Mouse (Mus musculus): Measurements from ENCODE around the gene Galntl6. TPM values are rescaled to one million over a fixed set of nuclear protein-coding genes. Genes with fewer than 3 reads are reported as not detected.

Gene Galntl6
- total RNA-seq, 2 experiments from 2014 or later = 51.7 to 55.3 TPM

DNA sequence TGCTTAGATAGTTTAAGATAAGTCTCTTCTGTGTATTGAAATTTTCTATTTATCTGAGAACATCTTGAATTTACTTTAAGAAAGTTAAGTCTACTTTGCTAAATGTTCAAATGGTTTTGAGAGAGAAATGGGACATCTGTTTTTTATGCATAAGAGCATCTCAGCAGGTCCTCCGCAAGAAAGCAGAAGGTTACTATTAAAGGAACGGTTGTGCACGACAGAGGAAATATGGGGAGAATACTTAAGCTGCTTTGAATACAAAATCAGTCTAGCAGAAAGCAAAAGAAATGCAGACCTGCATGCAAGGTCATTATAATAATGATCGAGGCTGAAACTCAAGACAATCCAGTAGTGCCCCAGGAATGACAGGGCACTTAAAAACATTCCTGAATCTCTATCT is 621.0 kb downstream of the Galntl6 start:
- peak in 1 of 2 experiments; percentile 8 for DNase-seq (ENCODE audit: low spot score in 2 of 2)

DNA sequence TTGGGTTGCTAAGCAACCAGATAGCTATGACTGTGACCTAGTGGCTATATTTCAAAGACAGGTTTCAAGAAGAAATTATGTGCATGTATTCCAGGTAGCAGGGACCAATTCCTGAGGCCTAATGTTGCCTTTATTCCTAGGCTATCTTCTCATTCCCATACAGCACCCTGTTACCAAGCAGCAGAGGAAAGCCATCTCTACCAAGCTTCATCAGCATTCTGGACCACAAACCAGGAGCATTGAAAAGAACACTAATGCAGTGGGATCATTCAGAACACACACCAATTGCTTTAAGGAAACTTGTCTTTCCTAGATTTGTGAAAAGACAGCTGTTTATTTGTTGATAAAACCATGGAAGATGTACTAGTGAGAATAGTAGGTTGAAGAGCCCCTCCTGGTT is 622.4 kb downstream of the Galntl6 start:
- no peak for DNase-seq (ENCODE audit: low spot score in 2 of 2)

DNA sequence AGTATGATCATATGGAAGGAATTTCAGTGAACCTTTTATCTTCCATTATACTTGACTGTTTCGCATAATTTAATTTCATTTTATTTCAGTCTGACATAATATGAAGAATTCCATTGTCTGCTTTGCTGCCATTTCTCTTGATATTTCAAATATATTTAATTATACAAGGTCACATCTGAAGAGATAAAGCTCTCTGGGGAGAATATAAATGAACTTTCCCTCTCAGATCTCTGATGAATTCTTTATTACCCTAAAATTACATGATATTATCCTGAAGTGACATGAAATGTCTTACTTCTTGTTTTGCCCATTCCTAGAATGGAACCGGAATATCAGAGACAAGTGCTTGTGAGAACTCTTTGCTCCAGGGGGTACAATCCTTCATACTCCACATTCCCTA is 647.0 kb downstream of the Galntl6 start:
- DNase-seq (ENCODE audit: low spot score in 2 of 2) = no peak

DNA sequence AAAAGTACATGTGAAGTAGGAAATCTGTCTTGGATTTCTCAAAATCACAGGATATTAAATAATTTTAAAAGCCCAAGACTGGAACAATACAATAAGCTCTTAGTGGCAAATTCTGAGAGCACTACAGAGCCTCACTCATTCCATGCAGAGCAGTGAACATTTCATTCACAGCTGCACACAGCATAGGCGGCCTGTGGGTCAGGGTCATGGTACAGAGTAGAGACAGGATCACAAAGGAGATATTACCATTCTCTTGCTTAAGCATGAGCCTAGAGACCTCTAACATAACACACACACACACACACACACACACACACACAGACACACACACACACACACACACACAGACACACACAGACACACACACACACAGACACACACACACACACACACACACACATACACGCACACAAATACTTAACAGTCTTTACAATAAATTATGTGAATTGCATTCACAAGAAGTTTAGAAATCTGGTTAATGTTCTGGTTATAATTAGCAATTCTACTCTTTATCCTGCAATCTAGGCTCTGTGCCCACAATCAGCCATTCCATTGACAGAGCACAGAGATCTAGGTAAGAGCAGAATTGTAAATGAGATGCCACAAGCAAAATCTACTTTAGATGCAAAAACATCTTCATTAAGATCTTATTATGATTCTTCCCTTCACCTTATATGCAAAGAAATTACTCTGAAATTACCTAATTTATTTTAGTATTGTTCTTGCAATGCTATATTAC is 653.7 kb downstream of the Galntl6 start:
- DNase-seq (ENCODE audit: low spot score in 2 of 2) = peak in 1 of 2 experiments; percentile 22

DNA sequence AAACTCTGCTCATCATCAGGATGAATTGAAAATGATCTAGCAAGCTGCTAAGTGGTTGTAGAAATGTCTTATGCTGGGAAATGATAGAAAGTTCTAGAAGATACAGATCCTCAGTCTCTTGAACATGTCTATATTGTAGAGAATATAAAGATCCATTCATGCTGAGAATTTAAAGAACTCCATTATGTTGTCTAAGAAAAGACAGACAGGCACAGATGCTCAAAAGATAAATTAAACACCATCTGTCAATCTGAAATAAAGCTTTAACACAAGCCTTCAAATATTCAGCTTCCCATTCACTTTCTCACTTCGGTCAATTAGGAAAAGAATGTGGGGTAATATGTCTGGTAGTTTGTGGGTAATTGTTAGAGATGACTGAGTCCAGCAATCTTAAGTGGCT is 658.8 kb downstream of the Galntl6 start:
- DNase-seq (ENCODE audit: low spot score in 2 of 2) = peak in 1 of 2 experiments; percentile 1

DNA sequence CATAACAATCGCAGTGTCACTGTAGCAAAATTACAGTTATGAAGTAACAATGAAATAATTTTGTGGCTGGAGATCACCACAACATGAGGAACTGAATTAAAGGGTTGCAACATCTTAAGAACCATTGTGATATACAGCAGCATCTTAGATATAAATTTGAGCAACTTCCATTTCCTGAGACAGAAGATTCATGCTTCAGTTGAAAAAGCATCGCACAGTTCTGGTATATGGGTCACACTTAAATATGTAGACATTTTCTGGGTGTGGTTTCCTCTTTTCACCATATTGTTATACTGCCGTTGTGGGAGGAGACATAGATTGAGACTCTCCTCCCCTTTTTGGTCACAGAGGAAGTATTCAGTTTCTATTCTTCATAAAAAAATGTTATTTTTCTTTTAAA is 667.6 kb downstream of the Galntl6 start:
- no peak for DNase-seq (ENCODE audit: low spot score in 2 of 2)

DNA sequence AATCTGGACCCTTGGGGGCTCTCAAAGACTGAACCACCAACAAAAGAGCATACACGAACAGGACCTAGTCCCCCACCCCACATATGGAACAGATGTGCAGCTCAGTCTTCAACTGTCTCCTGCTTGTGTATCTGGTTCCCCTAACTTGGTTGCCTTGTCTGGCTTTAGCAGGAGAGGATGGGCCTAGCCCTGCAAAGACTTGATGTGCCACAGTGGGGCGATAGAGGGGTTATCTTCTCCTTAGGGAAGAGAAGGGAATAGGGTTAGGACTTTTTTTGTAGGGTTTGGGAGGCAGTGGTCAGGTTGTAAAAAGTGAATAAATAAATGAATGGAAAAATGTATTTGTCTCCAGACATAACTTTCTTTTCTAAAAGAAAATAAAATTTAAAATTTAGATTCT is 678.2 kb downstream of the Galntl6 start:
- DNase-seq (ENCODE audit: low spot score in 2 of 2) = peak in 1 of 2 experiments; percentile 5

DNA sequence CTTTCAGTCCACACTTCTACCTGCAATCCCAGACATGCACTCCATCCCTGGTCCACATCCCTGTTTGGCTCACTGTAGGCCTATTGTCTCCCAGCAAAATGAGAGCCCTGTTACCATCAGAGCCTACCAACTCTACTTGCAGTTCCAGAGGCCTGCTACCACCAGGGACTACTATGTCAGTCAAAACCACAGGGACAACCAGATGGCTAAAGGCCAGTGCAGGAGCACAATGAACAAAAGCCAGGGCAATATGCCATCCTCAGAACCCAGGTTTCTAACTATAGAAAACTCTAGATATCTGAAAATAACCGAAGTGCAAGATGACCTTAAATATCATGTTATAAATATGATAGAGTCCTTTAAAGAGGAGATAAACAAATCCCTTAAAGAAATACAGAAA is 683.7 kb downstream of the Galntl6 start:
- no peak for DNase-seq (ENCODE audit: low spot score in 2 of 2)

DNA sequence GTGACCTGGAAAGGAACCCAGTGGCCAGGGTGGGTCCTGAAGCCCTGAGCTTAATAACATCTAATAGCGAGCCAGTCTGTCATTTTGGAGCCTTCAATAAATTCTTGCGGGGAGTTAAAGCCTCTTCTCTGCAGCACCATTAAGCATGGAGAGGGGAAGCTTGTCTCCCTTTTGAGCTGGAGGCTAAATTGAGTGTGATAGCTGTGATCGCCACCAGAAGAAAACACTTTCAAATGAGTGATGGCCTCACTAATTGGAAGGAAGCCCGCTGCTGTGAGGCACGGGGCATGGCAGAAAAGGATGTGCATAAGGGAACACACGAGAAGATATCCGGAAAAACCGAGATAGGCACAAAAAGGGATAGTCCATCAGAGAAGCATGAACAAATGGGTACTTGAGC is 694.6 kb downstream of the Galntl6 start:
- no peak for DNase-seq (ENCODE audit: low spot score in 2 of 2)

DNA sequence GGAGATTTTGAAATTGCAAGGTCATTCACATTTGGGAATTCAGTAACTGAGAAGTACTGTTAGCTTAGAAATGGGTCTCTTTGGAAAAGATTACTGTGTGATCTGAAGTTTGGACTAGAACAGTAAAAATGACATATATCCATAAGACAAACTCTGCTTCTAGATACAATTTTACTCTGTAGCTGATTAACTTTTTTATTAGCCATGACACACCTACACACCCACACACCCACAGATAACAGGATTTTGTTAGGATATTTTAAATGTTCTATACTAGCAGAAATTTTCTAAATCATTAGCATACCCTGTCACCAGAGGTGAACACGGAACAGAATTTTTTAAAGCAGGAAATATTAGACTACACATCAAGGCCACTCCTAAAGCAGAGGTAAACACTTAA is 722.7 kb downstream of the Galntl6 start:
- no peak for DNase-seq (ENCODE audit: low spot score in 2 of 2)

DNA sequence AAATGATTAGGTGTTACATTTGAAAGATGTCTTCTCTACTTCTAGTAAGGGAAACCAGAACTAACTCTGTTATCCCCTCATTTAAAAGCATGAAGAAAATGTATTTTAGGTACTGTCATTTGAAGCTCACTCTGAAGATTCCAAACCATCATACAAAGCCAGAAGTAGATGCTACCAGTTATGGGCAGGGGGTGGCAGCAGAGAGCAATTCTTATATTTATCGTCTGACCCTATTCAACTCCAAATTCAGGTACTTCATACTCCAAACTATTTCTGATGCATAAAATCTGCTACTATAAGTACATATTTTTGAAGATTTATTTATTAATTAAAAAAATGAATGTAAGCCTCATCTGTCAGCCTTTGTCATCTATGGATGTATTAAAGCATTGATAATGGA is 765.5 kb downstream of the Galntl6 start:
- DNase-seq (ENCODE audit: low spot score in 2 of 2) = peak; percentile 56 to 70

DNA sequence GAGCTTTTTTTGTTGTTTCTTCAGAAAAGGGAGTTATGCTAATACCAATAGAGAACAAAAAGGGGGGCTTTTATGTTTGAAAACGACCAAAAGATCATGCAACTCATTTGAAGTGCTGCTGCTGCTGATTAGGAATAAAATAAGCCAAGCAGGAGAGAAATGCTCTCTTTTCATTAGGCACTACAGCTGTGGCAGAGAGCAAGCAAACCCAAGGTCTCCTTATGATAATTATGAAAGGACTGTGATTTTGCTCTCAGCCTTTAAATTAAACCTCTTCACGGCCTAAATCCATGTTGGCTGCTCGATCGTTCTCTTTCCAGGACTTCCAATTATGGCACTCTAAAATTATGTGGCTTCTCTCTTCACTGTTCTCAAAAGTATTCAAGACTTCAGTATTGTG is 825.7 kb downstream of the Galntl6 start:
- DNase-seq (ENCODE audit: low spot score in 2 of 2) = no peak

DNA sequence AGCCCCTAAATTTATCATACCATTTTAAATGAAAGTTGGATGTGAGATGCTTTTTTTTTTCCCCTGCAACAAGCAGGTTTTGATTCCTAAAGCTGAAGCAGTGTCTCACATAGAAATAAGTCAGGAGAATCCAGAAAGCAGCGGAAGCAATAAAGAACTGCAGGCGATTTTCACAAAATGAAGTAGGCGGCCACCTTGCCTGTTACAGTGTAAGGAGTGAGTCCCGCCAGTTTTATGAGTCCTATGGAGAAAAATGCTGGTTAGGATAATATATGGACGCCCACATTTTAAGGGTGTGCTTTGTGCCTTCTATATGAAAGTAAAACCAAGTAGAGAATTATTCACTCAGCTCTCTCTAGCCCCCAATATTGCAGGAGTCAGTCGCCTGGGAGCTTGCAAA is 827.5 kb downstream of the Galntl6 start:
- DNase-seq (ENCODE audit: low spot score in 2 of 2) = no peak

DNA sequence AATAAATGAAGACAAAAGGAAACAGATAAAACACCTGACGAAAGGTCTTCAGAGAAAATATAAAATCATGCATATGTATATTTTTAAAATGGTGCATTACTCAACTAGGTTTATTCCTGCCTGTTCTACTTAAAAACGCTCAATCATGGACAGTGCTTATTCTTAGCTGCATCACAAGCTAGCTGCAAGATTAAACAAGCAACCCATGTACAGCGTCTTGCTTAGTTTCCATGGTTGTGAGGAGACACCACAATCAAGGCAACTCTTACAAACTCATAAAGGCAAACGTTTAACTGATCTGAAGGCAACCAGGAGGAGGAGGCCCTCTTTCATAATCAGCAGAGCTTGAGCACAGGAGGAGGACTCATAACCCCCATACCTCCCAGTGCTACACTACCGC is 830.7 kb downstream of the Galntl6 start:
- no peak for DNase-seq (ENCODE audit: low spot score in 2 of 2)

DNA sequence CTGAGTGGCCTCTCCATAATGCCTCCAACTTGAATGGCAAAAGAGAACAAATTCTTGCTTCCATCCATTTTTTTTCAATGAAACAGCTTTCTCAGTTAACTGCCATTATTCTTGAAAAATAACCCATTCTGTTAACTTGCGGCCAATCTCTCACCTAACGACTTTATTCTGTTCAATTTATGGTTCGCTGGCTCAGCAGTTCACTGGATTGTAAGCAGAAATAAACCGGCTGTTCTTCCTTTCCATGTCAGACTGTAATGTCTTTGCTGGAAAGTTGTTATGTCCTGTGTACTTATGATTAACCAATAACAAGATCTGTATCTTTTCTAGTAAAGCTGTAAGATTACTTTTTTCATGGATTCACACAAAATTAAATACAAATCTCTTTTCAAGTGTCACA is 837.8 kb downstream of the Galntl6 start:
- DNase-seq (ENCODE audit: low spot score in 2 of 2) = no peak

DNA sequence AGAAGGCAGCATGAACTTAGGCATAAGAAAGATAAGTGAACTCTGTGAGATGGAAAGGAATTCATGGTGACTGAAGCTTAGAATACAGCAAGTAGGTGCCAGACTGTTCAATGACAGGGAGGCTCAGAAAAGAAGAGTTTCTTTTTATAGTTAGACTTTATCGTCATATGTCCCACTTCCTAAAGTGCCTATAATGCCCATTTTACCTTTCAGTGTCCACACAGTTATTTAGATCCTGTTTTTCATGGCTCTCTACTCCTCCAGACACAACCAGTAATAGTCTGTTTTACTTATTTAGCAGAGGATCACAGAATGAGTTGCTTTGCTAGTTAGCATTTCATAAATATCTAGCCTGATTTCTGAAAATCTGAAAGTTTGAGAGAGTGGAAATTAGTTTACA is 838.7 kb downstream of the Galntl6 start:
- DNase-seq (ENCODE audit: low spot score in 2 of 2) = no peak

DNA sequence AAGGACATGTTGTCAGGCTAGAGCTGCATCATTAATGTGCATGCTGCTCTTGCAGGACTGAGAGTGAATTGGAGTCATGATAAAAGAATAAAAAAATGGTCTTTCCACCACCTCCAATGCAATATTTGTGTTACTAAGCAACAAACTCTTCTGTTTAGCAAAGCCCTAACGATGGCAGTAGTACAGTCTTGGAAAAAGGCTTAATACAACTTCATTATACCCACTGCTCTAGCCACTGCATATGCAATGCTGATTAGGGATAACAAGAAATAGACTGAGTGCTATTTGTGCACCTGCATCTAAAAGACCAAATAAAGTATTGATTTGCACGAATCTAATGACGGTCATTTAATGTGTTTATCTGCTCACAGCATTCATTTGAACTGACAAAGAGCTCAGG is 880.2 kb downstream of the Galntl6 start:
- DNase-seq (ENCODE audit: low spot score in 2 of 2) = no peak

DNA sequence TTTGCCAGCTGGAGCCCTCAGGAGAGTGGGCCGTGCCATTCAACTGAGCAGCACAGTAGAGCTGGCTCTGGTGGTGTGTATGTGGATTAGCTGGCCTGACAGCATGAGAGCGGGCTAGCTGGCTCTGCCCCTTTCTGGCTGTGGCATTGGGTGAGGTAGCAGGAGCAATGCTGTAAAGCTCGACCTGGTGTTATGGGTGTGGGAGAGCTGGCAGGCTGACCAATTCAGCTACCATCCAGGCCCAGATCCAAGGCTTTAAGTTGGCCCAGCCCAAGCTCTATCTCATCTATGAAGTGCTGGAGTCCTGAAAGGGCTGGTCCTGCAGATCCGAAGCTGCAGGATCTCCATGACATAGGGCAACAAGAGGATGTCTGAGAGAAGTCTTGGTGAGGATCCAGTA is 886.9 kb downstream of the Galntl6 start:
- no peak for DNase-seq (ENCODE audit: low spot score in 2 of 2)

DNA sequence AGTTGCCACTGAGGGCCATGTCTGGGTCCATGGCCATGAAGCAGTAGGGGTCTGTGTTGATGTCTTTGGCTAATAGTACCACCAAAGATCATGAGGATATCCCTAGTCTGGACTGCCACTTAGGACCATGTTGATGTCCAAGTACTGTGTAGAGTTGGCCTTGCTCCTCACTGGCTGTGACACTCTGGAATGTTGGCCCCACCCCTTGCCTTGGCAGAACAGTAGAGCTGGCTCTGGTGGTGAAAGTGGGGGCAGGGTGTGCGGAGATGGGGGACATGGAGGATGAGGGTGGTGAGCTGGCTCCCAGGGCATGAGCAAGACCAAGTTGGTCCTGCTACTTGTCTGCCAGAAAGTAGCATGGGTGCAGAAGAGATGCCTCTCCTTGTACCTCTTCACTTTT is 887.3 kb downstream of the Galntl6 start:
- no peak for DNase-seq (ENCODE audit: low spot score in 2 of 2)

DNA sequence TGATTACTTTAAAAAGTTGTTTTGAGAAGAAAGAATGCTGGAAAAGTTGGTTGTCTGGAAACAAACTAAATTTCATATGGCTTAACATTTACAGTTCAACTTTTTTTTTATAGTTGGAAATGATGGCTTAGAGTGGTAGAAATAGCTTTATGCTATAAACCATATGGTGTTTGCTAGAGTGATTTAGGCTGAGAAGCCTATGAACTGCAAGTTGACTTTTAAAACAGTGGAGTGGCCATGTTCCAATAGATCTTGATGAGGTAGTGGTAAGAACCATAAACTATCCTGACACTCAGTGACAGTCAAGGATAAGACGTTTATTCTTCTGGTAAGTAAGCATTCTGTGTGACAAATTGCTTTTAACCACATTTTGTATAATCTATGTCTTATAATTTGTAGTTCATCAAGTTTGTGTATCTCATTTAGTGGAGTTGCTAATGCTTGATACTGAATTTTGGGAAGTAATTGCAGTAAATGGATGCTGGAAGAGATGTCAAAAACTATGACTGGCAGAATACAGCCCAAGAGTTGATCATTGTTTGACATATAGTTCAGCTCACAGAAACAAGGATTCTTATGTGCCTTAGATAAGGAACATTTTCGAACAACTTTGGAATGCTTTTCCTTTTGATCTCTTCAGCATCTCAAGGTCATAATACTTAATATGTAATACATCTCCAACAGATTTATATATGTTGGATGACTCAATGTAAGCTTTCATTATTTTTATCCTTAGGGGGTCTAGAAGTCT is 888.8 kb downstream of the Galntl6 start:
- no peak for DNase-seq (ENCODE audit: low spot score in 2 of 2)

DNA sequence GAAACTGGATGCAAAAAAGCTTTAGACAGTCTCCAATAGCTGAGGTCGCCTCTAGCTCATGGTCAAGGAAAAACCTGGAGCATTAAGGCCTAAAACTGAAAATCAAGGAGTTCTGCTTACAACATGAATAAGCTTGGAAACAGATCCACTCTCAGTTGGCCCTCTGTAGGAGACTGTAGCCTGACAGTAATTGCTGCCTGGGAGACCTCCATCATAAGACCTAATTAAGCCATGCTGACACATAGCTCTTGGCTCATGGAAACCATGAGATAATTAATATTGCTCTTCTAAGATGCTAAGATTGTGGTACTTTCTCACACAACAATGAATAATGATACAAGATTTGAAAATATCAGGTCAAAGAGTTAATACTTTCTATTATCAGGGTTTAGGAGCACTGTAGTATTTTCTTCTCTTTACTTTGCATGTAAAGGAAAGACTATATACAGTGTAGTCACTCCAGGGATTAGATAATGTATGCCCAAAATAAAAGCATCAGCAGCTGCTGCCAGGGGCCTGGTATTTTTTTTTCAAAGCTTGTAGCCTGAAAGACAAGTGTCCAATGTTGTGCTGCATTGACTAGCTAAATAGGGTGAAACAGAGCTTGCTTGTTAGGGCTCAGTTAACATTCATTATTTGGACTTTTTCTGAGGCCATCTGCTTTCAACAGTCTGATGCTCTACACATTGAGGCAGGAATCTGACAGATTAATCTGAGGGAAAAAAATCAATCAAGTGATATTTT is 922.8 kb downstream of the Galntl6 start:
- DNase-seq (ENCODE audit: low spot score in 2 of 2) = peak; percentile 16 to 58

DNA sequence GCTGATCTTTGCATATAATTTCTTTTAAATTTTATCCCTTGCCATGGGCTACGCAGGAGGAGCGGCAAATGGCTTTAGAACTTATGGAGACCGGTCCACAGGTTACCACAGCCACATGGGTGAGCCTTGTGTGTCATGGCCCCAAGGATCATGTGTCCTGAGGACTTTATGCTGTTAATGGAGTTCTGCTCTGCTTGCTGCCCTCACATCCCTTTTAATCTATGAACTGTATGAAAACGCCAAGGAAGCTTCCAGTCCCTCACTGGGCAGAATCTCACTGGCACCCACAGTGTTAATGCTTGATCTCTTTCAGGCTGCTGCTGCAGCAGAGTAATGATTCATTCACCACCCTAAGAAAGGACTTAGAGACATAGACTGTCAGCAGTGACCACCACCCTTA is 935.1 kb downstream of the Galntl6 start:
- no peak for DNase-seq (ENCODE audit: low spot score in 2 of 2)
